Mouse (Mus musculus): ENCODE results near the gene Tmem163.

The Tmem163 gene

DNA sequence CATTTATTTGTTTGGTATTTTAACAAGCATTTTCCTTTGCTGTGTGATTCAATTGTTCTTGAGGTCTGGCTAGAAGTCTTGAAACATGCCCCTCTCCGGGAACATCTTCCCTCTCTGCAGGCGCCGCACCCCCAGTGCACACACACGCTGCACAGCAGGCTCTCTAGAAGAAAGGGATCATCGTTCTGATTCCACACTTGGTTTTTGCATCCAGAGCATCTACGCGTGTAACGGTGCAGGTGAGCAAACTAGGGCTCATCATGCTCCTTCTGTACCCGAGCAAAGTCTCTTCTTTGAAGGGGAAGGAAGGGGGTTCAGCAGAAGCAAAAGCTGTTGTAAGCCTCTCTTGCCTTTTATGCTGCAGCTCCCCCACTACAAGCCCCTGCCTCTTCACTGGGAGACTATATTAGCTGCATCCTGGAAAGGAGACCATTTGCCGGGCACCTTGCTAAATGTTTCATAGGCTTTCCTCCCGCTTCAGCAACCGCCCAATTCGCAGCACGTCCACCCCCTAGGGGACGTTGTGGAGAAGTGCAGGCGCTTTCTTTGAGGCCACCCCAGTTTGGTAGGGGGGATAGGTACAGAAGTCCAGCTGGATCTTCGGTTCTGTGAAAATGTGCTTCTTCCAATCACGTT lies at the start of gene Tmem163:
TSS of gene Tmem163 (minus strand) at position 51 of the 636 bp plus-strand sequence.
- WGBS: 31% methylated on average over 18 of the region's 18 CpGs

- WGBS: 93% methylated on average over 4 of the region's 4 CpGs
Measured at GRCm38 (mm10) chr1:127729096-127729495, 49.7 kb upstream of the Tmem163 start, which contains the start of gene Acmsd. Acmsd (plus strand) TSS chr1:127729413.

GRCm38 (mm10) chr1:127723596-127723995 lies 44.2 kb upstream of the Tmem163 start:
- WGBS: 69% methylated on average over 2 of the region's 2 CpGs

DNA sequence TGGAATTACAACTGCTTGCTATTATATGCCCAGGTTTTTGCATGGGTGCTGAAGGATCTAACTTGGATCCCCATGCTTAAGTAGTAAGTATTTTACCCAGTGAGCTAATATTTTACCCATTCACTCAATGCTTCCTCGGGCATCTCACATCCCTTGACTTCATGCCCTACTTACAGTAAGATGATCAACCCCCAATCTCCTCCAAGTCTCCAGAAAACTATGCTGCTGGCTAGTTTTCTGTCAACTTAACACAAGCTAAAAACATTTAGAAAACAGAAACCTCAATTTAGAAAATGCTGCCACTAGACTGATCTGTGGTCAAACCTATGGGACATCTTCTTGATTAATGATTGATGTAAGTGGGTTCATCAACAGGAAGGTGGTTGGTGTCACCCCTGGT lies 38.9 kb upstream of the Tmem163 start:
- WGBS: 90% methylated on average over 1 of the region's 1 CpGs

- 37% methylated on average over 8 of the region's 8 CpGs for WGBS
Measured at GRCm38 (mm10) chr1:127716441-127716840, 37.1 kb upstream of the Tmem163 start.

GRCm38 (mm10) chr1:127706269-127706668 lies 26.9 kb upstream of the Tmem163 start:
- WGBS: 62% methylated on average over 5 of the region's 5 CpGs

DNA sequence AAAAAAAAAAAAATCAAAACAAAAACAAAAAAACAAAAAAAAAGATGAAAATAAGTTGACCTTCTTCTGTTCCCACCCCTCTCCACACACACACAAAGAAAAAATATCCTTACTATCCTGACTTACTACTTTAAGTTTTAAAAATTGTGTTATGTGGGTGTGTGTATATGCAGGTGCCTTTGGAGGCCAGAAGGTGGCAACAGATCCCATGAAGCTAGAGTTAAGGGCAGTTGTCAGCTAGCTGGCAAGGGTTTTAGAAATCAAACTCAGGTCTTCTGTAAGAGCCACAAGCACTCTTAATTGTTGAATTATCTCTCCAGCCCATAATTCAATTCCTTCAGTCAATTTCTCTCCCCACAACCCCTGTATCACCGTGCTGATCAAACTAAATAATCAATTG lies 22.8 kb upstream of the Tmem163 start:
- 90% methylated on average over 1 of the region's 1 CpGs for WGBS

DNA sequence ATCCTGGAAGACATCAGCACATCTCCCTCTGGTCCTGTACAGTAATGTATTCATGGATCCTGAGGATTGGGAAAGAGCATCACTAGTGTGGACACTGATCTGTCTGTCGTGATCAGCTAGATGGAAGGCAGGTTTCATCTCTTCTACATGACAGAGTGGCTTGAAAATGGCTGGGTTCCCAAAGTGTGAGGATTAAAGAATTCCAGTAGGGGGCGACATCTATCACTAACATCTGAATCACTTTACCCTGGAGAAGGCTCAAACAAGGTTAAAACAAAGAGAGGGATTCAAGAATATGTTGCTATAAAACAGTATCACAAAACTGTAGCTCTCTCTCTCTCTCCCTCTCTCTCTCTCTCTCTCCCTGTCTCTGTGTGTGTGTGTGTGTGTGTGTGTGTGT lies 17.2 kb upstream of the Tmem163 start:
- 32% methylated on average over 2 of the region's 2 CpGs for WGBS

DNA sequence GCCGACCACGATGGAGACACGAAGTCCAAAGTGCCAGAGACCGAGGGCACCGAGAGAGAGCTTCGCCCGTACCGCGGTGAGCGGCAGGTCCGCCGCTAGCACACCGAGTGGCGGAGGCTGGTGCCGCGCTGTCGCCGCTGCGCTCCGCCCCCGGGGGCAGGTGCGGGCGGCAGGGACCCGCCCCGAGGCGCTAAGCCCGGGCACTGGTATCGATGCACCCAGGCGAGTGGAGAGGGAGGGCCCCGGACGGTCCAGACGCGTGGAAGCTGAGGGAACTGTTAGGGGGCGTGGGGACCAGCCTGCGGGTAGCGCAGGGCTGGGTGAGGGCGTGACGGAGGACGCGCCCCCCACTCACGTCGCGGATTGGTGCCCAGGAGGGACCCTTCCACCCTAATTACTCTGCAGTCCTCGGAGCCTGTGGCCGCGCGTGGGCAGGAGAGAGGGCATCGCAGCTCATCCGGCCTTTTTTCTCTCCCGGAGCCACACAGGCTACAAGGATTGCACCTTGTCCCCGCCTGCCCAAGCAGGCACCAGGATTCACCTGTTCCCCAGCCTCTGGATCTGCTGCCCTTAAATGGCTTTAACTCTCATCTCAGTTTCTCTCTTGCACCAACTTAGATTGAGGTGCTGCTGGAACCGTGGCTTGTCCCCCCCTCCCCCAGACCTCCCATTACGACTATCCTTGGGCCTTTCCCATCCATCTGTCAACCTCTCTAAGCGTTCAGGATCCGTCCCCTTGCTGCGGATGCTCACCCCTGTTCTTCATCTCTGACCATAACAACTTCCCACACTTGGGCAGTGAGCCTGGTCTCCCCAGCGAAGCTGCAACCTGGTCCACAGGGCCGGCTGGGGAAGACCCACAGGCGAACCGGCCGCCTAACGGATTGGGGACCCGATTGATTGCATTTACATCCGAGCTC lies 1.4 kb downstream of the Tmem163 start:
- WGBS: 7% methylated on average over 64 of the region's 64 CpGs

- under 1% methylated on average over 44 of the region's 44 CpGs for WGBS
Measured at GRCm38 (mm10) chr1:127677131-127677631, 2.2 kb downstream of the Tmem163 start.

GRCm38 (mm10) chr1:127676516-127677099 lies 2.7 kb downstream of the Tmem163 start:
- 6% methylated on average over 25 of the region's 25 CpGs for WGBS

- 12% methylated on average over 12 of the region's 12 CpGs for WGBS
Measured at GRCm38 (mm10) chr1:127676116-127676515, 3.2 kb downstream of the Tmem163 start.

DNA sequence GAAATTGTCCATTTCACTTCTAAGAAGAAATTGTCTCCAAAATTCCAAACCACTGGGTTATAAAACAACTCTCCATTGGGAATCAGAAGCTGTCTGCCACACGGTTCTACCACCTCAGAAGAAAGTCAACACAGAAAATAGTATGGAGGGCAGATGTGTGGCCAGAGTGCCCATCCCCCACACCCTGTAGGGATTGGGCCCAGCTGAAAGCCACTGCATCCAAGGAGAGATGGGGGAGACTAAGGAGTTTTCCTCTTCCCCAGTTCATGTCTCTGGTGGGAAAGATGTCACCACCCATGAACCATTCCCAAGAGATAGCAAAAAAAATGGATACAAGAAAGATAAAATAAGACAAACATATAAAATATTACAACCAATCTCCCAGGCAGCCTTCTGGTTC lies 4.1 kb downstream of the Tmem163 start:
- 88% methylated on average over 1 of the region's 1 CpGs for WGBS

GRCm38 (mm10) chr1:127673221-127674050 lies 5.9 kb downstream of the Tmem163 start:
- 81% methylated on average over 10 of the region's 10 CpGs for WGBS

DNA sequence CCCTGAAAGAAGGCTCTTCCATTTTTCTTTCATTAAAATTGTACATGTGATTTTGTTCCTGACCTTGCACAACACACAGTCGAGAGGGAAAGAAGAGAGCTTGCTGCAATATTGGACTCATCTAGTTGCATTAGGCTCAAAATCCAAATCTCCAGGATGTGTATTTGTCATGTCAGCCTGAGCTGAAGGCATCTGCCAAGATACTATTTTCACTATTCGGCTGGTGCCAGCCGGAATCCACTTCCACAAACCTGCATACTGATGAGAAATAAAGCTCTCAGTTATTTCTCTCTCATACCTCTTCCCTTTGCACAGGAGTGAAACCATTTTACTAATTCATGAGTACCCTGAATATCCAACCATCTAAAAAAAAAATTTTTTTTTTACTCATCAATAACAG lies 11.2 kb downstream of the Tmem163 start:
- WGBS: 49% methylated on average over 3 of the region's 3 CpGs

- WGBS: 64% methylated on average over 8 of the region's 8 CpGs
Measured at GRCm38 (mm10) chr1:127667110-127667860, 12.1 kb downstream of the Tmem163 start.

DNA sequence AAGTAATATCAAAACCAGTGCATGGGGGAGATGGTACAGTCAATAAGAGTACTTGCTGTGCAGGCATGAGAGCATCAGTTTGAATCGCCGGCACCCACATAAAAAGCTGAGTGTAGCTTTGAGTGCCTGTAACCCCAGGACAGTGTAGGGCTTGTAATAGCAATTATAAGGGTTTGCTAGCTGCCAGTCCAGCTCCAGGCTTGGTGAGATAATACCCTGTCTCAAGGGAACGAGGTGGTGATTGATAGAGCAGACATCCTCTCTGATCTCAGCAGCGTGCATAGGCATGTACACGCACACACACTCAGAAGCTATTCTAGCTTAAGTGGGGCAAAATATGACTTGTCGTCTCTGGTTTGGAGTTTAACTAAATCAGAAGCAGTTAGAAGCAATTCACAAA lies 13.1 kb downstream of the Tmem163 start:
- WGBS: 73% methylated on average over 6 of the region's 6 CpGs

DNA sequence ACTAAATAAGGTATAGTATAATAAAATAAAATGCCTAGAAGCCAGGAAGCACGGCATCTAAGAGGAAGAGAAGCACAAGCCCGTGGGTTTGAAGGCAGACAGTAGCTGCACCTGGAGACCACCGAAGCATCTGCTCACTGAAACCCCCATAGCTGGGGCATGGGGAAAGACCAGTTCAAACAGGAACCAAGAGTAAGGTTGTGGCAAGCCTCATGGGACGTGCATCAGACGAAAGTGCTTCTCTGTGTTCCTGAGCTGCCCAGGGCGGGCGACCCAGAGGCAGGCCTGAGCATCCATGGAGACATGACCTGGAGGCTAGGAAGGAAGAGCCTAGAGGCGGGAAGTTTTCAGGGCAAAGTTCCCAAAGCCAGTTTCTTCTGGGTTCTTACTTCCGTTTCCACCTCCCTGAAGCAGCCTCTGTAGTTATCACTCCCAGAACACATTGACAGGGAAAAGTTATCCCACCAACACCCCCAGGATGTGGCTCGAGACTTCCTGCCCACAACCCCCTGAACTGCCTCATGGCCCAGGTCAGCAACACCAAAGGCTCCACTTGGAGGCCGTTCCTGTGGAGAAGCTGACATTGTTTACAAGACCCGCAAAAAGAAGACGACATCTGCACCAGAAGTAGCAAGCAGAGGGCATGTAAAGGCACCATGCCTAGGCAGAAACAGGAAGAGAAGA lies 16.8 kb downstream of the Tmem163 start:
- WGBS: 81% methylated on average over 13 of the region's 13 CpGs

- 57% methylated on average over 13 of the region's 13 CpGs for WGBS
Measured at GRCm38 (mm10) chr1:127661118-127662012, 18.0 kb downstream of the Tmem163 start.

Data from cerebral cortex, adult 2 months (tissue).